Mouse (Mus musculus): ENCODE data around the gene Naxd.

- TF ChIP-seq CTCF (IDR thresholded peaks at IDR 0.05; ENCODE audit: low read depth, low read length) (no peak), TAL1 (conservative IDR thresholded peaks at IDR 0.05; ENCODE audit: low read depth, low read length) (no peak), GATA2 (IDR thresholded peaks at IDR 0.05; ENCODE audit: borderline replicate concordance, low read depth, low read length) (no peak)
These were observed 14.8 kb upstream of the Naxd start for GRCm38 (mm10) chr8:11482537-11482936.
